Comparison of ENCODE assay signal across 27 mouse cellular contexts in genomic region chr1:178700102-178700501, GRCm38 (mm10).
DNase-seq lines count a peak whose midpoint lies in the region; ATAC-seq and TF ChIP-seq lines count a peak whose summit lies in the region.
"Had no signal": no experiment of that assay in that cellular context is flagged by ENCODE, and none has a peak within 500 bp of the region (broad histone marks: within the 10 kb centered on the region; RNA-seq: fewer than 3 reads in every experiment).

No protein-coding gene starts in this region.

- H3K36me3 ChIP-seq in forebrain, embryonic 12.5 days (replicated peaks), result no peaks in the 10 kb centered on the region
- no peaks in the 10 kb centered on the region for H3K36me3 ChIP-seq in forebrain, postnatal 0 days (ENCODE audit: insufficient read depth)
- no peaks in the 10 kb centered on the region for H3K36me3 ChIP-seq in hindbrain, embryonic 14.5 days (replicated peaks; ENCODE audit: control insufficient read depth, insufficient read depth)
- H3K36me3 ChIP-seq in hindbrain, postnatal 0 days (ENCODE audit: insufficient read depth, low read length), result no peaks in the 10 kb centered on the region
- H3K36me3 ChIP-seq in neural tube, embryonic 13.5 days, result no peaks in the 10 kb centered on the region
- H3K36me3 ChIP-seq in liver, postnatal 0 days (replicated peaks; ENCODE audit: insufficient read depth, low read length), result no peaks in the 10 kb centered on the region
- H3K36me3 ChIP-seq: embryonic facial prominence, embryonic 15.5 days; liver, embryonic 15.5 days; lung, embryonic 15.5 days had no signal

- no peak for TF ChIP-seq CTCF in forebrain, postnatal 0 days (IDR thresholded peaks at IDR 0.05; ENCODE audit: low read depth)
- no peak for TF ChIP-seq CTCF in hindbrain, postnatal 0 days (IDR thresholded peaks at IDR 0.05; ENCODE audit: low read depth)
- no peak for TF ChIP-seq CTCF in liver, postnatal 0 days (IDR thresholded peaks at IDR 0.05; ENCODE audit: low read depth)

- no peaks in the 10 kb centered on the region for H3K27me3 ChIP-seq in forebrain, embryonic 12.5 days
- H3K27me3 ChIP-seq in forebrain, postnatal 0 days (ENCODE audit: insufficient read depth, low read length), result no peaks in the 10 kb centered on the region
- H3K27me3 ChIP-seq in hindbrain, embryonic 14.5 days (ENCODE audit: control insufficient read depth, insufficient read depth, low read length), result no peaks in the 10 kb centered on the region
- no peaks in the 10 kb centered on the region for H3K27me3 ChIP-seq in hindbrain, postnatal 0 days (ENCODE audit: insufficient read depth, low read length)
- H3K27me3 ChIP-seq in neural tube, embryonic 13.5 days, result no peaks in the 10 kb centered on the region
- H3K27me3 ChIP-seq in liver, postnatal 0 days (ENCODE audit: insufficient read depth, low read length), result no peaks in the 10 kb centered on the region
- H3K27me3 ChIP-seq: CH12.LX; embryonic facial prominence, embryonic 15.5 days; liver, embryonic 15.5 days; lung, embryonic 15.5 days had no signal

- peaks cover 7% of the 10 kb centered on the region for H3K4me1 ChIP-seq in forebrain, embryonic 12.5 days
- H3K4me1 ChIP-seq in forebrain, postnatal 0 days (ENCODE audit: insufficient read depth), result no peaks in the 10 kb centered on the region
- H3K4me1 ChIP-seq in hindbrain, embryonic 14.5 days (replicated peaks; ENCODE audit: control insufficient read depth, insufficient read depth, low read length), result peaks cover 11% of the 10 kb centered on the region; the same call in 1 of the 2 replicates
- H3K4me1 ChIP-seq in hindbrain, postnatal 0 days (ENCODE audit: insufficient read depth, low read length), result no peaks in the 10 kb centered on the region
- peaks cover 30% of the 10 kb centered on the region for H3K4me1 ChIP-seq in neural tube, embryonic 13.5 days (replicated peaks)
- H3K4me1 ChIP-seq in liver, postnatal 0 days (ENCODE audit: insufficient read depth), result no peaks in the 10 kb centered on the region
- H3K4me1 ChIP-seq: embryonic facial prominence, embryonic 15.5 days; liver, embryonic 15.5 days; lung, embryonic 15.5 days had no signal

- 0 out of 2 replicates have a peak, but pooled peaks have one; percentile 51 for ATAC-seq in forebrain, embryonic 12.5 days (ENCODE audit: low FRiP score)
- no peak for ATAC-seq in forebrain, postnatal 0 days
- ATAC-seq in hindbrain, embryonic 14.5 days (ENCODE audit: low FRiP score), result 0 out of 2 replicates have a peak, but pooled peaks have one; percentile 57
- ATAC-seq in hindbrain, postnatal 0 days, result no peak
- peak; percentile 93 for ATAC-seq in neural tube, embryonic 13.5 days (ENCODE audit: low read depth)
- ATAC-seq in liver, postnatal 0 days, result no peak
- ATAC-seq: activated CD4-positive, CD25-positive, alpha-beta regulatory T cell, adult 4 months had no signal

- H3K4me2 ChIP-seq in forebrain, embryonic 12.5 days, result no peak overlapping the region
- no peak overlapping the region for H3K4me2 ChIP-seq in forebrain, postnatal 0 days (ENCODE audit: low read depth)
- no peak overlapping the region for H3K4me2 ChIP-seq in hindbrain, embryonic 14.5 days (replicated peaks)
- no peak overlapping the region for H3K4me2 ChIP-seq in hindbrain, postnatal 0 days (ENCODE audit: low read depth, low read length)
- no peak overlapping the region for H3K4me2 ChIP-seq in neural tube, embryonic 13.5 days
- H3K4me2 ChIP-seq in liver, postnatal 0 days (ENCODE audit: low read depth, low read length), result no peak overlapping the region
- H3K4me2 ChIP-seq: embryonic facial prominence, embryonic 15.5 days; heart, embryonic 11.5 days; liver, embryonic 15.5 days; lung, embryonic 15.5 days; midbrain, embryonic 11.5 days had no signal

- DNase-seq in forebrain, postnatal 0 days, result no peak
- no peak for DNase-seq in hindbrain, embryonic 14.5 days (ENCODE audit: low spot score)
- no peak for DNase-seq in hindbrain, postnatal 0 days (ENCODE audit: low spot score)
- no peak for DNase-seq in neural tube, embryonic 10.5 days (ENCODE audit: extremely low spot score, low spot score)
- no peak for DNase-seq in liver, postnatal 0 days
- no peak for DNase-seq in natural killer cell, adult 2 months (ENCODE audit: low spot score in 2 of 2)
- DNase-seq: adrenal gland, adult 2 months; adrenal gland, postnatal 36 days; cerebellum, adult 18-20 months; cerebellum, postnatal 10 days; gastrocnemius, postnatal 25 days; heart, adult 18-20 months; heart, postnatal 4 days; kidney, adult 18-20 months; kidney, postnatal 36 days; right cerebral cortex, postnatal 14 days had no signal

- 56% methylated on average over 4 of the region's 4 CpGs for WGBS in forebrain, embryonic 12.5 days
- WGBS in forebrain, postnatal 0 days, result 56% methylated on average over 4 of the region's 4 CpGs
- 57% methylated on average over 4 of the region's 4 CpGs for WGBS in hindbrain, embryonic 14.5 days
- WGBS in hindbrain, postnatal 0 days, result 52% methylated on average over 4 of the region's 4 CpGs
- WGBS in neural tube, embryonic 13.5 days, result 41% methylated on average over 4 of the region's 4 CpGs
- WGBS in liver, postnatal 0 days (ENCODE audit: insufficient replicate concordance), result 67% methylated on average over 4 of the region's 4 CpGs

- H3K4me3 ChIP-seq in forebrain, embryonic 12.5 days (replicated peaks), result no peak overlapping the region
- no peak overlapping the region for H3K4me3 ChIP-seq in forebrain, postnatal 0 days (ENCODE audit: low read depth, low read length)
- H3K4me3 ChIP-seq in hindbrain, embryonic 14.5 days (replicated peaks; ENCODE audit: low read length), result no peak overlapping the region
- no peak overlapping the region for H3K4me3 ChIP-seq in hindbrain, postnatal 0 days (ENCODE audit: low read length)
- H3K4me3 ChIP-seq in neural tube, embryonic 13.5 days, result no peak overlapping the region
- no peak overlapping the region for H3K4me3 ChIP-seq in liver, postnatal 0 days (ENCODE audit: low read depth, low read length)
- H3K4me3 ChIP-seq: embryonic facial prominence, embryonic 15.5 days; layer of hippocampus, adult 2 months; left cerebral cortex, adult 2 months; liver, embryonic 15.5 days; lung, embryonic 15.5 days had no signal

- H3K9ac ChIP-seq in forebrain, embryonic 12.5 days, result no peak overlapping the region
- no peak overlapping the region for H3K9ac ChIP-seq in forebrain, postnatal 0 days
- H3K9ac ChIP-seq in hindbrain, embryonic 14.5 days, result no peak overlapping the region
- no peak overlapping the region for H3K9ac ChIP-seq in hindbrain, postnatal 0 days (replicated peaks; ENCODE audit: low read length)
- no peak overlapping the region for H3K9ac ChIP-seq in neural tube, embryonic 13.5 days
- H3K9ac ChIP-seq in liver, postnatal 0 days (replicated peaks), result no peak overlapping the region
- H3K9ac ChIP-seq: embryonic facial prominence, embryonic 15.5 days; liver, embryonic 15.5 days; lung, embryonic 15.5 days had no signal

- no peak overlapping the region for H3K27ac ChIP-seq in forebrain, embryonic 12.5 days
- H3K27ac ChIP-seq in forebrain, postnatal 0 days (ENCODE audit: low read depth, low read length), result no peak overlapping the region
- H3K27ac ChIP-seq in hindbrain, embryonic 14.5 days, result 0 out of 2 replicates have a peak overlapping the region, but pooled peaks have one; percentile 22
- H3K27ac ChIP-seq in hindbrain, postnatal 0 days, result no peak overlapping the region
- H3K27ac ChIP-seq in neural tube, embryonic 13.5 days (replicated peaks), result peak overlapping the region; percentile 76
- H3K27ac ChIP-seq in liver, postnatal 0 days (ENCODE audit: low read depth), result no peak overlapping the region
- H3K27ac ChIP-seq: embryonic facial prominence, embryonic 15.5 days; layer of hippocampus, adult 2 months; left cerebral cortex, adult 2 months; liver, embryonic 15.5 days; lung, embryonic 15.5 days had no signal

- TF ChIP-seq EP300 in liver, postnatal 0 days (IDR thresholded peaks at IDR 0.05; ENCODE audit: low read depth), result no peak

- H3K9me3 ChIP-seq in forebrain, embryonic 12.5 days, result no peaks in the 10 kb centered on the region
- no peaks in the 10 kb centered on the region for H3K9me3 ChIP-seq in forebrain, postnatal 0 days (ENCODE audit: low read length)
- H3K9me3 ChIP-seq in hindbrain, embryonic 14.5 days (ENCODE audit: control insufficient read depth, low read length), result no peaks in the 10 kb centered on the region
- no peaks in the 10 kb centered on the region for H3K9me3 ChIP-seq in hindbrain, postnatal 0 days (ENCODE audit: low read length)
- no peaks in the 10 kb centered on the region for H3K9me3 ChIP-seq in neural tube, embryonic 13.5 days
- H3K9me3 ChIP-seq in liver, postnatal 0 days (ENCODE audit: low read length), result no peaks in the 10 kb centered on the region
- H3K9me3 ChIP-seq: embryonic facial prominence, embryonic 15.5 days; liver, embryonic 15.5 days; lung, embryonic 15.5 days had no signal

Comparison
In these comparisons a context has a peak if more than half of its experiments do, and no peak if none do; other contexts are left out.
1. ATAC-seq: peak in forebrain, embryonic 12.5 days (single experiment), hindbrain, embryonic 14.5 days (single experiment) and neural tube, embryonic 13.5 days (single experiment); none in forebrain, postnatal 0 days (single experiment), hindbrain, postnatal 0 days (single experiment) and liver, postnatal 0 days (single experiment).
2. H3K27ac ChIP-seq: peak in hindbrain, embryonic 14.5 days (single experiment) and neural tube, embryonic 13.5 days (single experiment); none in forebrain, embryonic 12.5 days (single experiment), forebrain, postnatal 0 days (single experiment), hindbrain, postnatal 0 days (single experiment) and liver, postnatal 0 days (single experiment).